Mouse (Mus musculus): Measurements from ENCODE around the gene Wdr38. TPM values are rescaled to one million over a fixed set of nuclear protein-coding genes. Genes with fewer than 3 reads are reported as not detected.

The Wdr38 gene
- total and polyA plus RNA-seq, 2 experiments from 2014 or later: 0.71 to 0.72 TPM

DNA sequence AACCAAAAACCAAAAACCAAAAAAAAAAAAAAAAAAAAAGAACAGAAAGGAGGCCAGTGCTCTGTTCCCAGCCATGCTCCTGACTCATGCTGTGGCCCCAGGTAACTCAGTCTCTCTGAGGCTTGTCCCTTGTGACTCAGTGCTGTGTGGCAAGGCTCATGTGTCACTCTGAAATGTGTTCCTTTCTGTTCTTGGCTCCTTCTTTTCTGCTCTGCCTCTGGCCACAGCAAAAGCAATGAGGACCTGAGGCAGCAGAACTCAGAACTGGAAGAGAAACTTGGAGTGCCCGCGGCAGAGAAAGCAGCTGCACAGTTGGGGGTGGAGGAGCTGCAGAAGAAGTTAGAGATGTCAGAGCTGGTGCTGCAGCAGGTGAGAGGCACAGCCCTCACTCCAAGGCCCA is 23.1 kb upstream of the Wdr38 start:
- no peaks in the 10 kb centered on the region for H3K27me3 ChIP-seq (ENCODE audit: insufficient read depth, low read length)
- H3K9ac ChIP-seq (replicated peaks; ENCODE audit: low read length, poor library complexity, severe bottlenecking): no peak overlapping the region
- DNase-seq (ENCODE audit: low spot score) (no peak), ATAC-seq (ENCODE audit: low FRiP score) (no peak)
- H3K4me2 ChIP-seq (ENCODE audit: low read depth, low read length, poor library complexity, severe bottlenecking): no peak overlapping the region
- no peak overlapping the region for H3K27ac ChIP-seq (ENCODE audit: low read depth, low read length)
- 35% methylated on average over 2 of the region's 2 CpGs for WGBS
- H3K36me3 ChIP-seq (ENCODE audit: insufficient read depth, low read length): no peaks in the 10 kb centered on the region
- no peak overlapping the region for H3K4me3 ChIP-seq (ENCODE audit: low read depth, low read length)
- no peak for TF ChIP-seq CTCF (IDR thresholded peaks at IDR 0.05)
- no peaks in the 10 kb centered on the region for H3K4me1 ChIP-seq (ENCODE audit: insufficient read depth, low read length)
- no peaks in the 10 kb centered on the region for H3K9me3 ChIP-seq (ENCODE audit: low read length)

DNA sequence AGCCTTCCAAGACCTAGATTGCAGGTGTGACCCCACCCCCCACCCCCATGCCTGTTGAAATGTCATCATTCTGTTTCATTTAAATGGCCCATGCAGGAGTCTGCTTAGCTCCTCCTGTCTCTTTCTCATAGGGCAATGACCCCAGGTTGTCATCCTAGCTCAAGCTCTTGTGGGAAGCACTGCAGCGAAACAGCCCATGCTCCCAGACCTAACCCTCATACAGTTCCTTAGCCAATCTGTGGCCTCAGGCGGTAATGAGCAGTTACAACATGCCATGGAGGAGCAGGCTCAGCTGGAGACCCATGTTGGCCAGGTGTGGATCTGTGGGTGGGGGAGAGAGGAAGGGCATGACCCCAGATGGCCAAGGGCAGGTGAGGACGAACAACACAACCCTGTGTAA is 22.1 kb upstream of the Wdr38 start:
- Histone ChIP-seq H3K27ac (ENCODE audit: low read depth, low read length) (no peak overlapping the region), H3K4me3 (ENCODE audit: low read depth, low read length) (no peak overlapping the region), H3K9me3 (ENCODE audit: low read length) (no peaks in the 10 kb centered on the region), H3K36me3 (ENCODE audit: insufficient read depth, low read length) (no peaks in the 10 kb centered on the region), H3K27me3 (ENCODE audit: insufficient read depth, low read length) (no peaks in the 10 kb centered on the region), H3K4me2 (ENCODE audit: low read depth, low read length, poor library complexity, severe bottlenecking) (no peak overlapping the region), H3K4me1 (ENCODE audit: insufficient read depth, low read length) (no peaks in the 10 kb centered on the region), H3K9ac (replicated peaks; ENCODE audit: low read length, poor library complexity, severe bottlenecking) (no peak overlapping the region)
- ATAC-seq (ENCODE audit: low FRiP score): no peak
- TF ChIP-seq CTCF (IDR thresholded peaks at IDR 0.05): no peak
- WGBS: 88% methylated on average over 3 of the region's 3 CpGs
- no peak for DNase-seq (ENCODE audit: low spot score)

DNA sequence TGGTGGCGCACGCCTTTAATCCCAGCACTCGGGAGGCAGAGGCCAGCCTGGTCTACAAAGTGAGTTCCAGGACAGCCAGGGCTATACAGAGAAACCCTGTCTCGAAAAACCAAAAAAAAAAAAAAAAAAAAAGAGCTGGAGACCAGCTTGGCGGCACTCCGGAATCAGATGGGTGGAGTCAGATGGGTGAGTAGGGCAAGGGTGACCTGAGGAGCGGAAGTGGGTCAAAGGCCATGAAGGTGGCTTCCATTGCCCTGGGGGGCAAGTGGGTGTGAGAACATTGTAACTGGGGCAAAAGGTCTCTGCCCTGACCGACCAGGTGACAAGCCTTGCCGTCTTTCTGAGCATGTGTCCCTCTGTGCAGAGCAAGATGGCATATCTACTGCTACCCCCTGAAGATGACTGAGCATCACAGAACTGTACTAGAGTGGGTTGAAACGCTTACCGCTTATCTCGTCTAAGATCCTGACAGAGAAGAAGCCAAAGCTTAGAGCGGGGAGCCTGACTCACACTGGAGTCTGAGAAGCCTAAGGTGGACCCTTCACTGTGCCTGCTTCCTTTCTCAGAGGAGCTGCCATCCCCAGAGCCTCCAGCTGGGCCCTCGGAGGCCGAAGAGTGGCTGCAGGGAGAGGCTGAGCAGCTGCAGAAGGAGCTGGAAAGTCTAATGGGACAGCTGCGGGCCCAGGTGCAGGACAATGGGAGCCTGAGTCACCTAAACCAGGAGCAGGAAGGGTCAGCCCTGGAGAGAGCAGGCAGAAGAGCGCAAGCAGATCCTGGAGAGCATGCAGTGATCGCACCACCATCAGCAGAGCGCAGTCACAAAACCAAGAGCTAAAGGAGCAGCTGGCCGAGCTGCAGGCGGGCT is 21.1 kb upstream of the Wdr38 start:
- Histone ChIP-seq H3K4me1 (ENCODE audit: insufficient read depth, low read length) (no peaks in the 10 kb centered on the region), H3K27ac (ENCODE audit: low read depth, low read length) (no peak overlapping the region), H3K36me3 (ENCODE audit: insufficient read depth, low read length) (no peaks in the 10 kb centered on the region), H3K4me3 (ENCODE audit: low read depth, low read length) (no peak overlapping the region), H3K9ac (replicated peaks; ENCODE audit: low read length, poor library complexity, severe bottlenecking) (no peak overlapping the region; the same call in 1 of the 2 replicates), H3K27me3 (ENCODE audit: insufficient read depth, low read length) (no peaks in the 10 kb centered on the region), H3K9me3 (ENCODE audit: low read length) (no peaks in the 10 kb centered on the region), H3K4me2 (ENCODE audit: low read depth, low read length, poor library complexity, severe bottlenecking) (no peak overlapping the region)
- no peak for DNase-seq (ENCODE audit: low spot score)
- TF ChIP-seq CTCF (IDR thresholded peaks at IDR 0.05): no peak
- no peak for ATAC-seq (ENCODE audit: low FRiP score)
- WGBS: 85% methylated on average over 20 of the region's 21 CpGs

DNA sequence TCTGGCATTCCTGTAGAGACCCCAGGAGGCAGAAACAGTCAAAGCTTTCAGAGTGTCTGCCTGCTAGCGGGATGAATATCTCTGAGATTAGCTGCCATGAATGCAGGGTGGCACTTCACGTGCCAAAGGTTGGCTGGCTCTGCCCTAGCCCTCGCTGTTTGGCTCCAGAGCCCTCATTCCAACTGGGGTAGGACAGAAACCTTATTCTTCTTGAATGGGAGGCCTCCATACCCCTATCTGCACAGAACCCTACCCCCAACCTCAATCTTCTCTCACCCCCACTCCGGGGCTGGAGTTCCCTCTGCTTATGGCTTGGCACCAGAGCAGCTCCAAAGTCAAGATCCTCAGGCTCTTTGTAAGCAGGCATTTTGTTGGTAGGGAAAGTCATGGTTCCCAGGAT is 19.4 kb upstream of the Wdr38 start:
- Histone ChIP-seq H3K9ac (replicated peaks; ENCODE audit: low read length, poor library complexity, severe bottlenecking) (no peak overlapping the region), H3K4me1 (ENCODE audit: insufficient read depth, low read length) (no peaks in the 10 kb centered on the region), H3K36me3 (ENCODE audit: insufficient read depth, low read length) (no peaks in the 10 kb centered on the region), H3K27me3 (ENCODE audit: insufficient read depth, low read length) (no peaks in the 10 kb centered on the region), H3K27ac (ENCODE audit: low read depth, low read length) (no peak overlapping the region), H3K4me3 (ENCODE audit: low read depth, low read length) (no peak overlapping the region), H3K9me3 (ENCODE audit: low read length) (no peaks in the 10 kb centered on the region), H3K4me2 (ENCODE audit: low read depth, low read length, poor library complexity, severe bottlenecking) (no peak overlapping the region)
- WGBS: 48% methylated on average over 4 of the region's 4 CpGs
- ATAC-seq (ENCODE audit: low FRiP score) (no peak), DNase-seq (ENCODE audit: low spot score) (no peak)
- no peak for TF ChIP-seq CTCF (IDR thresholded peaks at IDR 0.05)

DNA sequence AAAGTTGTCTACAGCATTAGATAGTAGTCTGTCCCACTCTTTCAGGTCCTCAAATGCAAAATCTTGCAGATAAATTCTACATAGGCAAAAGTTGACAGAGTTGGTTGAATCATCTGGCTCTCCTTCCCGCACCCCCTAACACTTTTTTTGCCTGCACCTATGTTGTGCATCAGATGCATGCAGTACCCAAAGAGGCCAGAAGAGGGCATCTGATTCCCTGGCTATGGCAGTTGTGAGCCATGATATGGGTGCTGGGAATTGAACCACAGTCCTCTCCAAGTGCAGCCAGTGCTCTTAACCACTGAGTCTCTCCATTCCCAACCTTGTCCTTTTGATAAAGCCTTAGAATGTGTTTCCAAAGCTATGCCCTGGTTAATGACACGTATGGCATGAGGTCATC is 13.8 kb upstream of the Wdr38 start:
- no peak for DNase-seq (ENCODE audit: low spot score)
- Histone ChIP-seq H3K4me2 (ENCODE audit: low read depth, low read length, poor library complexity, severe bottlenecking) (no peak overlapping the region), H3K27me3 (ENCODE audit: insufficient read depth, low read length) (no peaks in the 10 kb centered on the region), H3K9me3 (ENCODE audit: low read length) (no peaks in the 10 kb centered on the region), H3K36me3 (ENCODE audit: insufficient read depth, low read length) (no peaks in the 10 kb centered on the region), H3K4me3 (ENCODE audit: low read depth, low read length) (no peak overlapping the region), H3K4me1 (ENCODE audit: insufficient read depth, low read length) (no peaks in the 10 kb centered on the region), H3K27ac (ENCODE audit: low read depth, low read length) (no peak overlapping the region), H3K9ac (replicated peaks; ENCODE audit: low read length, poor library complexity, severe bottlenecking) (no peak overlapping the region)
- peak; percentile 39; the same call in 1 of the 2 replicates for TF ChIP-seq CTCF (IDR thresholded peaks at IDR 0.05)
- no peak for ATAC-seq (ENCODE audit: low FRiP score)
- 99% methylated on average over 2 of the region's 2 CpGs for WGBS

DNA sequence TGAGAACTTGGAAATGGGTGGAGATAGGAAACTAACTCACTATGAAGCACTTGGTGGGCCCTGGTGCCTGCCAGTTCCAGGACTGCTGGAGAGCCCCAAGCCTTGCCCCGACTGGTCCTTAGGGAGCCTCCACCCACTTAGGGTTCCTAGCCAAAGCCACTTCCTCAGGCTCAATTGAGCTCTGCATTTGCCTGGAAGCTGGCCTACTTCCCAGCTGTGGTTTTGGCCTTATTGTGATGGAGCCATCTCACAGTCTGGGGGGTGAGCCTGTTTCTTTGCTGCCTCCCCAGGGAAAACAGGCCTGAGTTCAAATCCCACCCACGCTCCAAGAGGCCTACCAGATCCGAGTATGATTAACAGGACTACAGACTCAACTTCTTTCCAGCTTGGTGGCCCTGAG is 10.7 kb upstream of the Wdr38 start:
- Histone ChIP-seq H3K4me3 (ENCODE audit: low read depth, low read length) (no peak overlapping the region), H3K9me3 (ENCODE audit: low read length) (no peaks in the 10 kb centered on the region), H3K9ac (replicated peaks; ENCODE audit: low read length, poor library complexity, severe bottlenecking) (no peak overlapping the region), H3K4me1 (ENCODE audit: insufficient read depth, low read length) (no peaks in the 10 kb centered on the region), H3K27me3 (ENCODE audit: insufficient read depth, low read length) (no peaks in the 10 kb centered on the region), H3K4me2 (ENCODE audit: low read depth, low read length, poor library complexity, severe bottlenecking) (no peak overlapping the region), H3K27ac (ENCODE audit: low read depth, low read length) (no peak overlapping the region), H3K36me3 (ENCODE audit: insufficient read depth, low read length) (no peaks in the 10 kb centered on the region)
- ATAC-seq (ENCODE audit: low FRiP score) (no peak), DNase-seq (ENCODE audit: low spot score) (peak; percentile 26)
- TF ChIP-seq CTCF (IDR thresholded peaks at IDR 0.05): no peak
- 67% methylated on average over 3 of the region's 3 CpGs for WGBS

Data from midbrain, postnatal 0 days (tissue).